Mouse (Mus musculus): ENCODE data around the gene Ppp1r18. TPM values are rescaled to one million over a fixed set of nuclear protein-coding genes. Genes with fewer than 3 reads are reported as not detected.
A peak's percentile ranks its signal among the peaks of the same experiment; 100 is the strongest.

The Ppp1r18 gene
- total and polyA plus RNA-seq, 2 experiments from 2014 or later: 10.0 to 35.0 TPM

DNA sequence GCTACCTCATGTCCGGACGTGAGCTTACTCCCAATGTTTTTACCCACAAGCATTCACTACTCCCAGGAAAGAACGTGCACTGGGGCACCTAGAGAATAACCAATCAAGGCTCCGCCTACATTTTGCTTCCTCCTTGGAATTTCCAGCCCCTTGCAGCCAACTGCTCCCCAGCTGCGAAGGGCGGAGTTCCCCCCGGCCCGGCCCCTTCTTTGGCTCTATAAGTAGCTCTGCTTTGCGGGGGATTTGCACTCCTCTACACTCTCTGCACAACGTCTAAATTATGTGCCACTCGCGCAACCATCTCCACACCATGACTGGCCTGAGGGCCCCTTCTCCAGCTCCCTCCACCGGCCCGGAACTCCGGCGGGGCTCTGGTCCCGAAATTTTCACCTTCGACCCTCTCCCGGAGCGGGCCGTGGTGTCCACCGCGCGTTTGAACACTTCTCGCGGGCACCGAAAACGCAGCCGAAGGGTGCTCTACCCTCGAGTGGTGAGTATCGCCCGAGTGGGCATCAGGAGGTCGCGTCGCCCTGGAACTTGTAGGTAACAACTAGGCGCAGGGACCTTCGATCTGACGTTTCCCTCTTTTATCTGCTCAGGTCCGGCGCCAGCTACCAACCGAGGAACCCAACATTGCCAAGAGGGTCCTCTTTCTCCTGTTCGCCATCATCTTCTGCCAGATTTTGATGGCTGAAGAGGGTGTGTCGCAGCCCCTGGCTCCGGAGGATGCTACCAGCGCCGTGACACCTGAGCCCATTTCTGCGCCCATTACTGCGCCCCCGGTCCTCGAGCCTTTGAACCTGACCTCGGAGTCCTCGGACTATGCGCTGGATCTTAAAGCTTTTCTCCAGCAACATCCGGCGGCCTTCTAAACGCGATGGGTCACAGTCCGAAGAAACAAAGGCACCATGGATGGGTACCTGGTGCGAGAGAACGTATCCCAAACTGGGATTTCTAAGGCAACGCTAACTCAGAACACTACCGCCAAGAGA lies 43.7 kb upstream of the Ppp1r18 start, which contains the start of gene Ier3:
TSS of gene Ier3 (plus strand) at position 246 of the 992 bp plus-strand sequence.
- WGBS: under 1% methylated on average over 62 of the region's 62 CpGs
- no peaks in the 10 kb centered on the region for H3K27me3 ChIP-seq (ENCODE audit: control insufficient read depth, insufficient read depth, low read length)
- ATAC-seq (ENCODE audit: insufficient read depth, low read depth): peak; percentile 65
- peaks cover 24% of the 10 kb centered on the region for H3K36me3 ChIP-seq (replicated peaks; ENCODE audit: control insufficient read depth, insufficient read depth, low read length)
- H3K4me1 ChIP-seq (ENCODE audit: control insufficient read depth, insufficient read depth): peaks cover 4% of the 10 kb centered on the region
- H3K4me2 ChIP-seq (ENCODE audit: low read depth, low read length): peak within 1 kb of the TSS; percentile 79
- DNase-seq (ENCODE audit: low spot score): peak; percentile 82
- peak within 1 kb of the TSS; percentile 67 for H3K4me3 ChIP-seq (ENCODE audit: low read depth, low read length)
- H3K9me3 ChIP-seq (replicated peaks; ENCODE audit: control insufficient read depth, low read length): no peaks in the 10 kb centered on the region
- H3K27ac ChIP-seq (ENCODE audit: low read depth): peak within 1 kb of the TSS; percentile 86
- peak within 1 kb of the TSS; percentile 60 for H3K9ac ChIP-seq (replicated peaks; ENCODE audit: low read depth, low read length)
- no peak for TF ChIP-seq EP300 (IDR thresholded peaks at IDR 0.05; ENCODE audit: low read depth)
- TF ChIP-seq CTCF (IDR thresholded peaks at IDR 0.05; ENCODE audit: low read depth): no peak

DNA sequence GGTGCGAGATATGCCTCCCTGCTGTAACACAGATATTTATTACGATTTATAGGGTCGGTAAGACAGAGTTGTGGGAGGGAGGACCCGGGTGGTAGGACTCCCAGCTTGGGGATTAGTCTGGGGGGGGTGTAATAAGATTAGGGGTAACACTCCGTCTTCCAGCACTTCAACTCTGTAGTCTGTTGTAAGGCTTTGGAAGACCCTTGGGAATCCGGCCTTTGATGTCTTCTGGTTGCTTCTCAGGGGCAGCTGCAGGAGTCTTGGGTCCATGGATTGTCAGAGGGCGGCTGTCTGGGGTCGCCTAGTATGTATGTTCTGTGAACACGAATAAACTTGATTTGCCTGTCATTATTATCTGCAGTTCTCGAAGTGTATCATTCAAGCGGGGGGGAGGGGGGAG lies 42.8 kb upstream of the Ppp1r18 start:
- 0 out of 2 replicates have a peak, but pooled peaks cover 3% of the 10 kb centered on the region for H3K4me1 ChIP-seq (ENCODE audit: control insufficient read depth, insufficient read depth)
- H3K36me3 ChIP-seq (replicated peaks; ENCODE audit: control insufficient read depth, insufficient read depth, low read length): peaks cover 32% of the 10 kb centered on the region
- peak overlapping the region; percentile 67 for H3K4me3 ChIP-seq (ENCODE audit: low read depth, low read length)
- H3K27ac ChIP-seq (ENCODE audit: low read depth): peak overlapping the region; percentile 86
- no peaks in the 10 kb centered on the region for H3K27me3 ChIP-seq (ENCODE audit: control insufficient read depth, insufficient read depth, low read length)
- under 1% methylated on average over 11 of the region's 11 CpGs for WGBS
- TF ChIP-seq CTCF (IDR thresholded peaks at IDR 0.05; ENCODE audit: low read depth): no peak
- 0 out of 2 replicates have a peak, but pooled peaks have one; percentile 7 for TF ChIP-seq EP300 (IDR thresholded peaks at IDR 0.05; ENCODE audit: low read depth)
- H3K4me2 ChIP-seq (ENCODE audit: low read depth, low read length): peak overlapping the region; percentile 79
- H3K9me3 ChIP-seq (replicated peaks; ENCODE audit: control insufficient read depth, low read length): no peaks in the 10 kb centered on the region
- peak overlapping the region; percentile 60 for H3K9ac ChIP-seq (replicated peaks; ENCODE audit: low read depth, low read length)
- DNase-seq (ENCODE audit: low spot score) (peak; percentile 23), ATAC-seq (ENCODE audit: insufficient read depth, low read depth) (no peak)

DNA sequence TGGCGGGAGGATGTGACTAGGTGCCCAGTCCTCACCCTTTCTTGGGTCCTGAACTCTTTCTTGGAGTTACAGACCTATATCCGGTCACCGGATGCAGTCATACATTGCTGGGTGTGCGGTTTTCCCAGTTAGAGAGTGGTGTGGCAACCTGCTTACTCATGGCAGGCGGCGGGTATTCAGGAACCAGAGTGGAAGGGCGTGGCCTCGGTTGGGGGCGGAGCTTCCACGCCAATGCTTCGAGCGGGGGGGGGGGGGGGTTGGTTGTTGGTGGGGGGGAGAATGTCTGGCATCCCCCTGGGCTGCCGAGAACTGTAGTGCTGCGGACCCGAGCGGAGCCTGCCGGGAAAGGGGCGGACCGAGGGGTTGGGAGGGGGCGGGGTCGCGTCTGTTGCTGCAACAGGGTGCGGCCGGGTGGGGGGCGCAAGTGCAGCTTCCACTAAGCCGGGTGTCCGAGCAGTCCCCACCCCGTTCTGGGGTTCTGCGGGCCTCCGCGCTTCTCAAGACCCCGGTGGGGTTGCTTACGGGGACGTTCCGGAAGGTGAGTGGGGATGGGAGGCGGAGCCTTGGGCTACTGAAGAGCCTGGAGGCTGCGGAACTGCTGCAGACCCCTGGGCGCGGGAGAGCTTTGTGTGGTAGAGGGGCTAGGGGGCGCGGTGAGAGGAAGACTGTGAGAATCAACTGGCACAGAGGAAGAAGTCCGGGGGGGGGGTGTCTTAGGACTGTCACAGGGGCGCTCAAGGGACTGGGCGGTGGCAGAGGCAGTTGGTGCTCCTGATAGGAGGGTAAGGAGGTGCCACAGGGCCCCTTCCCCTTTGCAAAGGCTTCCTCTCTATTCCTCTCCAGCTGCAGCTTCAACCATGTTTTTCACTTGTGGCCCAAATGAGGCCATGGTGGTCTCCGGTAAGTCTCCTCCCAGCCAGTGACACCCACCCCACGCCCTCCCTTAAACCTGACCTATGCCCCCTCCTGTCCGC lies 42.1 kb upstream of the Ppp1r18 start, which contains the start of gene Flot1:
TSS of gene Flot1 (plus strand) at position 267 of the 974 bp plus-strand sequence.
- no peak; the same call in 1 of the 2 replicates for TF ChIP-seq EP300 (IDR thresholded peaks at IDR 0.05; ENCODE audit: low read depth)
- no peak for TF ChIP-seq CTCF (IDR thresholded peaks at IDR 0.05; ENCODE audit: low read depth)
- H3K4me3 ChIP-seq (ENCODE audit: low read depth, low read length): peak within 1 kb of the TSS; percentile 67
- 0 out of 2 replicates have a peak, but pooled peaks cover 3% of the 10 kb centered on the region for H3K4me1 ChIP-seq (ENCODE audit: control insufficient read depth, insufficient read depth)
- H3K36me3 ChIP-seq (replicated peaks; ENCODE audit: control insufficient read depth, insufficient read depth, low read length): peaks cover 38% of the 10 kb centered on the region
- no peaks in the 10 kb centered on the region for H3K27me3 ChIP-seq (ENCODE audit: control insufficient read depth, insufficient read depth, low read length)
- ATAC-seq (ENCODE audit: insufficient read depth, low read depth): peak; percentile 84
- H3K9me3 ChIP-seq (replicated peaks; ENCODE audit: control insufficient read depth, low read length): no peaks in the 10 kb centered on the region
- peak within 1 kb of the TSS; percentile 86 for H3K27ac ChIP-seq (ENCODE audit: low read depth)
- peak within 1 kb of the TSS; percentile 79 for H3K4me2 ChIP-seq (ENCODE audit: low read depth, low read length)
- DNase-seq (ENCODE audit: low spot score): peak; percentile 95
- WGBS: under 1% methylated on average over 35 of the region's 47 CpGs
- peak within 1 kb of the TSS; percentile 60 for H3K9ac ChIP-seq (replicated peaks; ENCODE audit: low read depth, low read length)

DNA sequence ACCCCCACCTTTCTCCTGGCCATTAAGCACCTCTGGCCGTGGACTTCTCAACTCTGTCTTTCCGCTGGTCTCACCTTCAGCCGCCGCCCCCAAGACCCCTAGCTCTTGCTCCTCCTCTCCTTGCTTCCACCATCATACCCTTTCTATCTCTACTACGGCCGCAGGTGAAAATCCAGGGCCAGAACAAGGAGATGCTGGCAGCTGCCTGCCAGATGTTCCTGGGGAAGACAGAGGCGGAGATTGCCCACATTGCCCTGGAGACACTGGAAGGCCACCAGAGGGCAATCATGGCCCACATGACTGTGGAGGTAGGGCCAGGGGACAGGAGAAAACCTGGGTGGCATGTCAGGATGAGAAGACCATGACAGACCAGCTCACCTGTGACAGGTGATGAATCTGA lies 41.0 kb upstream of the Ppp1r18 start:
- ATAC-seq (ENCODE audit: insufficient read depth, low read depth): no peak
- peaks cover 42% of the 10 kb centered on the region for H3K36me3 ChIP-seq (replicated peaks; ENCODE audit: control insufficient read depth, insufficient read depth, low read length)
- no peak overlapping the region for H3K9ac ChIP-seq (replicated peaks; ENCODE audit: low read depth, low read length)
- no peak for DNase-seq (ENCODE audit: low spot score)
- peak overlapping the region; percentile 79 for H3K4me2 ChIP-seq (ENCODE audit: low read depth, low read length)
- H3K4me3 ChIP-seq (ENCODE audit: low read depth, low read length): peak overlapping the region; percentile 67; the same call in 1 of the 2 replicates
- H3K27ac ChIP-seq (ENCODE audit: low read depth): no peak overlapping the region; the same call in 1 of the 2 replicates
- 66% methylated on average over 7 of the region's 7 CpGs for WGBS
- peak; percentile 45 for TF ChIP-seq CTCF (IDR thresholded peaks at IDR 0.05; ENCODE audit: low read depth)
- TF ChIP-seq EP300 (IDR thresholded peaks at IDR 0.05; ENCODE audit: low read depth): no peak
- no peaks in the 10 kb centered on the region for H3K9me3 ChIP-seq (replicated peaks; ENCODE audit: control insufficient read depth, low read length)
- H3K4me1 ChIP-seq (ENCODE audit: control insufficient read depth, insufficient read depth): 0 out of 2 replicates have a peak, but pooled peaks cover 3% of the 10 kb centered on the region
- H3K27me3 ChIP-seq (ENCODE audit: control insufficient read depth, insufficient read depth, low read length): no peaks in the 10 kb centered on the region
